Mouse (Mus musculus) ES-Bruce4 (cell line): ENCODE data around the gene Mamdc4.

Experiments
- CTCF ChIP-seq: IDR thresholded peaks from one replicate; pipeline ENCODE4 v1.8.1; 2011; ENCODE audit warnings: low read depth, low read length
- EP300 ChIP-seq: IDR thresholded peaks from 2 replicates; pipeline ENCODE4 v1.6.1; 2011; ENCODE audit warnings: low read depth, low read length; ENCODE audit not compliant: insufficient read depth
- POLR2A ChIP-seq: IDR thresholded peaks from one replicate; pipeline ENCODE4 v1.8.1; 2011; ENCODE audit warnings: low read length; ENCODE audit not compliant: insufficient read depth

DNA sequence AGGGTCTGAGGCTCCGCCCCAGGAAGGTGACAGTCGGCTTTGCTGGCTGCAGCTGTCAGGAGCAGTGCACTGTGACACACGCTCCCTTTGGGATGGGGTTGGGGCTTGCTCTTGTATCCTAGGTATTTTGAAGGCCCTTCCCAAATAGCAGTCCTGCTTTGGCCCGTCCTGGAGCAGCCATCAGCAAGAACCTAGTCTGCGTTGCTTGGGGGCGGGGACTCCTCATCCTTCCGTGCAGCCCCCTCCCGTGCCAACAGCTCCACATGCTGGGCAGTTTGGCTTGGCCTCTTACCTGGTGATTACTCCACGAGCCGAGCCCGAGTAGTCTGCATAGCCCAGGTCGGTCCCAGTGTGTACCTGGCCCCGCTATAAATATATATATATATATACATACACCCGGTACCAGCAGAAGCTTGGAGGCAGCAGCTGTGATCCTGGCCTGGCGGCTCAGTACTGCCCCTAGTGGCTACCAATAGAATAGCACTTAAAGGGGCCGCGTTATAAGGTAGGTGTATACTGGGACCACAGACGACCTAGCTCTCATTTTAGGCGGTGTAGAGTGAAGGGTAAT lies 6.7 kb upstream of the Mamdc4 start, which contains the start of gene Ajm1:
- no peak for TF ChIP-seq EP300
- peak; percentile 82 for TF ChIP-seq CTCF
- no peak for TF ChIP-seq POLR2A
